35 mouse cellular contexts compared by ENCODE assay signal in genomic region chr15:6469384-6469783, GRCm38 (mm10). TPM values are rescaled to one million over a fixed set of nuclear protein-coding genes. Genes with fewer than 3 reads are reported as not detected.
"Had no signal": no experiment of that assay in that cellular context is flagged by ENCODE, and none has a peak within 500 bp of the region (broad histone marks: within the 10 kb centered on the region; RNA-seq: fewer than 3 reads in every experiment).

No protein-coding gene starts in this region.

- H3K36me3 ChIP-seq: limb, embryonic 10.5 days; limb, embryonic 12.5 days; limb, embryonic 13.5 days; limb, embryonic 15.5 days; liver, embryonic 12.5 days; liver, embryonic 13.5 days; liver, embryonic 15.5 days; lung, embryonic 15.5 days; midbrain, embryonic 10.5 days; midbrain, embryonic 12.5 days; midbrain, embryonic 13.5 days; midbrain, embryonic 15.5 days had no signal

- H3K9ac ChIP-seq: limb, embryonic 12.5 days; limb, embryonic 13.5 days; limb, embryonic 15.5 days; liver, embryonic 12.5 days; liver, embryonic 13.5 days; liver, embryonic 14.5 days; liver, embryonic 15.5 days; liver, postnatal 0 days; lung, embryonic 14.5 days; lung, embryonic 15.5 days; midbrain, embryonic 12.5 days; midbrain, embryonic 13.5 days; midbrain, embryonic 15.5 days had no signal

- H3K9me3 ChIP-seq: limb, embryonic 10.5 days; limb, embryonic 12.5 days; limb, embryonic 13.5 days; limb, embryonic 15.5 days; liver, embryonic 12.5 days; liver, embryonic 13.5 days; liver, embryonic 15.5 days; lung, embryonic 15.5 days; megakaryocyte, embryonic 14.5 days; midbrain, embryonic 10.5 days; midbrain, embryonic 12.5 days; midbrain, embryonic 13.5 days; midbrain, embryonic 15.5 days had no signal

- H3K27ac ChIP-seq: left cerebral cortex, adult 2 months; limb, embryonic 10.5 days; limb, embryonic 12.5 days; limb, embryonic 13.5 days; limb, embryonic 15.5 days; liver, embryonic 12.5 days; liver, embryonic 13.5 days; liver, embryonic 14.5 days; liver, embryonic 15.5 days; lung, embryonic 15.5 days; macrophage; midbrain, embryonic 10.5 days; midbrain, embryonic 12.5 days; midbrain, embryonic 13.5 days; midbrain, embryonic 15.5 days had no signal

- H3K4me3 ChIP-seq: left cerebral cortex, adult 2 months; limb, embryonic 10.5 days; limb, embryonic 12.5 days; limb, embryonic 13.5 days; limb, embryonic 15.5 days; liver, embryonic 12.5 days; liver, embryonic 13.5 days; liver, embryonic 15.5 days; lung, embryonic 15.5 days; megakaryocyte, embryonic 14.5 days; midbrain, embryonic 10.5 days; midbrain, embryonic 12.5 days; midbrain, embryonic 13.5 days; midbrain, embryonic 15.5 days; myocyte had no signal

- DNase-seq: left cerebral cortex, postnatal 4 days; liver; liver, embryonic 13.5 days; liver, postnatal 0 days; lung, adult 18-20 months; lung, adult 2 months; lung, embryonic 14.5 days; lung, postnatal 10 days; lung, postnatal 14 days; lung, postnatal 36 days; lung, postnatal 4 days; midbrain, embryonic 14.5 days had no signal

- H3K4me1 ChIP-seq: liver, embryonic 12.5 days; liver, embryonic 13.5 days; liver, embryonic 15.5 days; lung, embryonic 15.5 days; megakaryocyte, embryonic 14.5 days; midbrain, embryonic 10.5 days; midbrain, embryonic 12.5 days; midbrain, embryonic 13.5 days; midbrain, embryonic 15.5 days had no signal

- H3K27me3 ChIP-seq: limb, embryonic 12.5 days; limb, embryonic 13.5 days; limb, embryonic 15.5 days; liver, embryonic 12.5 days; liver, embryonic 13.5 days; liver, embryonic 15.5 days; lung, embryonic 15.5 days; midbrain, embryonic 12.5 days; midbrain, embryonic 13.5 days; midbrain, embryonic 15.5 days had no signal

- ATAC-seq: liver, embryonic 12.5 days; liver, postnatal 0 days; lung, postnatal 0 days; midbrain, embryonic 13.5 days; midbrain, embryonic 15.5 days; midbrain, embryonic 16.5 days had no signal

- H3K4me2 ChIP-seq: limb, embryonic 12.5 days; limb, embryonic 13.5 days; limb, embryonic 15.5 days; liver, embryonic 11.5 days; liver, embryonic 12.5 days; liver, embryonic 13.5 days; liver, embryonic 15.5 days; lung, embryonic 14.5 days; lung, embryonic 15.5 days; midbrain, embryonic 11.5 days; midbrain, embryonic 12.5 days; midbrain, embryonic 13.5 days; midbrain, embryonic 15.5 days had no signal

RNA-seq across cellular contexts. Expression of gene C9, which starts 24.3 kb away (rescaled TPM):
- polyA plus RNA-seq: limb, embryonic 10.5 days; limb, embryonic 11.5 days; limb, embryonic 12.5 days; limb, embryonic 13.5 days; limb, embryonic 15.5 days; lung, adult 2 months; lung, embryonic 14.5 days; lung, embryonic 15.5 days; lung, embryonic 16.5 days; lung, postnatal 0 days; macrophage; midbrain, embryonic 10.5 days; midbrain, embryonic 11.5 days; midbrain, embryonic 13.5 days; midbrain, embryonic 14.5 days; midbrain, embryonic 15.5 days; midbrain, embryonic 16.5 days; midbrain, postnatal 0 days; myocyte had no signal
